Mouse (Mus musculus): ENCODE measurements around the gene Gpi1.

Gpi1 gene

GRCm38 (mm10) chr7:34230116-34230515, at the start of gene Gpi1:
Gene Gpi1, minus strand, starts transcription at chr7:34230336.
- DNase-seq (ENCODE audit: low read depth), result peak; percentile 75

GRCm38 (mm10) chr7:34277656-34278055, 47.5 kb upstream of the Gpi1 start:
- no peak for DNase-seq (ENCODE audit: low read depth)

- DNase-seq (ENCODE audit: low read depth), result no peak
Observed at GRCm38 (mm10) chr7:34276066-34276465, 45.9 kb upstream of the Gpi1 start.

- DNase-seq (ENCODE audit: low read depth), result no peak
Observed at GRCm38 (mm10) chr7:34272465-34272864, 42.3 kb upstream of the Gpi1 start.

GRCm38 (mm10) chr7:34268463-34268862, 38.3 kb upstream of the Gpi1 start:
- DNase-seq (ENCODE audit: low read depth), result no peak

- no peak for DNase-seq (ENCODE audit: low read depth)
Observed at GRCm38 (mm10) chr7:34266421-34266820, 36.3 kb upstream of the Gpi1 start.

GRCm38 (mm10) chr7:34265876-34266346, 35.8 kb upstream of the Gpi1 start:
- DNase-seq (ENCODE audit: low read depth), result peak; percentile 46

GRCm38 (mm10) chr7:34263437-34263836, 33.3 kb upstream of the Gpi1 start:
- no peak for DNase-seq (ENCODE audit: low read depth)

GRCm38 (mm10) chr7:34258407-34258806, 28.3 kb upstream of the Gpi1 start:
- DNase-seq (ENCODE audit: low read depth), result no peak

- DNase-seq (ENCODE audit: low read depth), result no peak
Observed at GRCm38 (mm10) chr7:34257279-34257678, 27.1 kb upstream of the Gpi1 start.

- DNase-seq (ENCODE audit: low read depth), result no peak
Observed at GRCm38 (mm10) chr7:34255916-34256315, 25.8 kb upstream of the Gpi1 start.

GRCm38 (mm10) chr7:34255137-34255536, 25.0 kb upstream of the Gpi1 start:
- no peak for DNase-seq (ENCODE audit: low read depth)

GRCm38 (mm10) chr7:34252030-34252429, 21.9 kb upstream of the Gpi1 start:
- no peak for DNase-seq (ENCODE audit: low read depth)

GRCm38 (mm10) chr7:34250738-34251137, 20.6 kb upstream of the Gpi1 start, which contains the start of gene Gm6096:
Gene Gm6096, plus strand, starts transcription at chr7:34251038.
- DNase-seq (ENCODE audit: low read depth), result no peak

- no peak for DNase-seq (ENCODE audit: low read depth)
Observed at GRCm38 (mm10) chr7:34246870-34247499, 16.8 kb upstream of the Gpi1 start.

- no peak for DNase-seq (ENCODE audit: low read depth)
Observed at GRCm38 (mm10) chr7:34242176-34242575, 12.0 kb upstream of the Gpi1 start.

GRCm38 (mm10) chr7:34238086-34238485, 8.0 kb upstream of the Gpi1 start:
- no peak for DNase-seq (ENCODE audit: low read depth)

- no peak for DNase-seq (ENCODE audit: low read depth)
Observed at GRCm38 (mm10) chr7:34235602-34236001, 5.5 kb upstream of the Gpi1 start.

GRCm38 (mm10) chr7:34234610-34235561, 4.8 kb upstream of the Gpi1 start:
- no peak for DNase-seq (ENCODE audit: low read depth)

GRCm38 (mm10) chr7:34233909-34234609, 3.9 kb upstream of the Gpi1 start:
- peak; percentile 95 for DNase-seq (ENCODE audit: low read depth)

- DNase-seq (ENCODE audit: low read depth), result no peak
Observed at GRCm38 (mm10) chr7:34232785-34233725, 2.9 kb upstream of the Gpi1 start.
